Mouse (Mus musculus): ENCODE results near the gene Fgd6.

Gene Fgd6

DNA sequence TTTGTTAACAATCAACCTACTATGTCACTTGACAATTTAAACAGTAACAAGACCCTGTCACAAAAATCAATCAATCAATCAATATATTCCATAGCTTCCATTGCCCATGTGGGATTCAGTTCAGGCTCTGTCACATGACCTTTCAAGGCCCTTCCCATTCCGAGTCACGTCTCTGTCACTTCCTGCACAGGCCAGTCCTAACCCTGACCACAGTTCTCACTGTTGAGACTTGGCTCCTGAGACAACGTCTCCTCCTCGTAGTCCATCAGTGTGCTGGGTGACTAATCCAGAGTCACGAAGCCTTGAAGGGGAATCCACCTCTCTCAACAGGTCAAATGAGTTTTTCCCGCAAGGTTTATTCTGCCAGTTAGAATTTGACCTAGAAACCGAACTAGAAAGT is 138.9 kb downstream of the Fgd6 start:
- DNase-seq (ENCODE audit: low spot score): no peak

GRCm38 (mm10) chr10:94183199-94183598 is 147.4 kb downstream of the Fgd6 start:
- DNase-seq (ENCODE audit: low spot score): no peak

Data from T-cell, adult 2 months (primary cell).